Mouse (Mus musculus) erythroblast, adult 5-6 weeks (primary cell): ENCODE results near the gene Nedd4. TPM values are rescaled to one million over a fixed set of nuclear protein-coding genes. Genes with fewer than 3 reads are reported as not detected.
A peak's percentile ranks its signal among the peaks of the same experiment; 100 is the strongest.
"Not testable (repeated sequence)": the region's sequence is repeated elsewhere in the genome, so short reads cannot be mapped to it uniquely, and the experiment has no call there.

Experiments
- ATAC-seq: replicated peaks from 2 replicates; pipeline ENCODE4 v1.8.0; 2016; ENCODE audit warnings: moderate number of reproducible peaks, mild to moderate bottlenecking, moderate TSS enrichment, inconsistent platforms; ENCODE audit not compliant: poor library complexity, low FRiP score, severe bottlenecking
- total RNA-seq, 2 experiments: library from RNA; stranded (forward) in 1 of 2; stranded (reverse) in 1 of 2; fragments of 150-400 nt in 1 of 2; fragments of 200-764, 138-1000 nt in 1 of 2; gene quantifications; 2 replicates each; pipeline versions ENCODE4 v1.2.3 to v1.2.4; 2015 to 2017; ENCODE audit warnings: low replicate concordance in 2 of 2

The Nedd4 gene
- total RNA-seq, 2 experiments from 2014 or later, result 48.2 to 56.2 TPM

GRCm38 (mm10) chr9:72644418-72645110, 17.6 kb upstream of the Nedd4 start:
- ATAC-seq, result no peak

GRCm38 (mm10) chr9:72649781-72650180, 12.4 kb upstream of the Nedd4 start:
- no peak for ATAC-seq

GRCm38 (mm10) chr9:72652961-72653360, 9.2 kb upstream of the Nedd4 start:
- ATAC-seq, result no peak

- ATAC-seq, result no peak
These were observed 8.6 kb upstream of the Nedd4 start for GRCm38 (mm10) chr9:72653533-72653932.

GRCm38 (mm10) chr9:72654593-72655242, 7.4 kb upstream of the Nedd4 start:
- peak; percentile 87 for ATAC-seq

- 0 out of 2 replicates have a peak, but pooled peaks have one; percentile 42 for ATAC-seq
These were observed 6.5 kb upstream of the Nedd4 start for GRCm38 (mm10) chr9:72655602-72656001.

GRCm38 (mm10) chr9:72656491-72656890, 5.7 kb upstream of the Nedd4 start:
- no peak for ATAC-seq

- ATAC-seq, result no peak
These were observed 5.2 kb upstream of the Nedd4 start for GRCm38 (mm10) chr9:72656940-72657339.

GRCm38 (mm10) chr9:72657694-72658093, 4.5 kb upstream of the Nedd4 start:
- ATAC-seq, result no peak

GRCm38 (mm10) chr9:72660139-72660538, 2.0 kb upstream of the Nedd4 start:
- ATAC-seq, result no peak

- no peak for ATAC-seq
These were observed 1.2 kb upstream of the Nedd4 start for GRCm38 (mm10) chr9:72660911-72661310.

- ATAC-seq, result no peak
These were observed 618 bp upstream of the Nedd4 start for GRCm38 (mm10) chr9:72661561-72661894.

GRCm38 (mm10) chr9:72662691-72663533, 766 bp downstream of the Nedd4 start:
- peak; percentile 68 for ATAC-seq

- no peak for ATAC-seq
These were observed 1.4 kb downstream of the Nedd4 start for GRCm38 (mm10) chr9:72663534-72663918.

- ATAC-seq, result no peak
These were observed 2.5 kb downstream of the Nedd4 start for GRCm38 (mm10) chr9:72664409-72665351.

- ATAC-seq, result no peak
These were observed 3.4 kb downstream of the Nedd4 start for GRCm38 (mm10) chr9:72665517-72665916.

GRCm38 (mm10) chr9:72666352-72667021, 4.3 kb downstream of the Nedd4 start:
- ATAC-seq, result not testable (repeated sequence)

- ATAC-seq, result no peak
These were observed 5.0 kb downstream of the Nedd4 start for GRCm38 (mm10) chr9:72667126-72667525.

- ATAC-seq, result no peak
These were observed 7.2 kb downstream of the Nedd4 start for GRCm38 (mm10) chr9:72669383-72669782.
